Mouse (Mus musculus): ENCODE data around the gene Catspere2. TPM values are rescaled to one million over a fixed set of nuclear protein-coding genes. Genes with fewer than 3 reads are reported as not detected.

Gene Catspere2
- polyA plus RNA-seq (2015; fragmentation: Illumina TruSeq; extraction: RNeasy Lipid Tissue Mini Kit (QIAGEN cat#74804); ENCODE audit: insufficient read depth, low replicate concordance): 0.19 TPM

GRCm38 (mm10) chr1:177983024-177983450 is at the start of gene Catspere2:
TSS of gene Catspere2 (plus strand) at chr1:177983423.

GRCm38 (mm10) chr1:178187216-178187791 is 204.1 kb downstream of the Catspere2 start, which contains the start of gene Desi2:
TSS of gene Desi2 (plus strand) at chr1:178187417.

Other genes with a start within 250 kb of the Catspere2 start
- 83.4 TPM for gene Adss, start 186.9 kb upstream of the Catspere2 start, polyA plus RNA-seq (2015; fragmentation: Illumina TruSeq; extraction: RNeasy Lipid Tissue Mini Kit (QIAGEN cat#74804); ENCODE audit: insufficient read depth, low replicate concordance)
- 19.9 TPM for gene Desi2, start 204.0 kb downstream of the Catspere2 start, polyA plus RNA-seq (2015; fragmentation: Illumina TruSeq; extraction: RNeasy Lipid Tissue Mini Kit (QIAGEN cat#74804); ENCODE audit: insufficient read depth, low replicate concordance)